Mouse (Mus musculus): Measurements from ENCODE around the gene Lin7a. TPM values are rescaled to one million over a fixed set of nuclear protein-coding genes. Genes with fewer than 3 reads are reported as not detected.

Gene Lin7a
- total RNA-seq (2021), result 10 to 100 TPM; 44.8 to 45.7 TPM
- long read RNA-seq, experiment 1, partial matches to known transcripts, result 1 of 9 reads
- long read RNA-seq, experiment 1, other reads (novel, unspliced or antisense), result 4 of 9 reads
- long read RNA-seq, experiment 2, partial matches to known transcripts, result 0 of 14 reads
- long read RNA-seq, experiment 2, other reads (novel, unspliced or antisense), result 9 of 14 reads

- peak in 1 of 2 experiments; percentile 28 for DNase-seq (ENCODE audit: low spot score in 2 of 2)
These were observed at the start of gene Lin7a for GRCm38 (mm10) chr10:107271321-107272130. TSS of gene Lin7a (plus strand) at chr10:107271686.

GRCm38 (mm10) chr10:107221726-107222125 is 49.8 kb upstream of the Lin7a start:
- no peak for DNase-seq (ENCODE audit: low spot score in 2 of 2)

- DNase-seq (ENCODE audit: low spot score in 2 of 2), result no peak
These were observed 48.9 kb upstream of the Lin7a start for GRCm38 (mm10) chr10:107222406-107223185.

GRCm38 (mm10) chr10:107223186-107223440 is 48.4 kb upstream of the Lin7a start:
- DNase-seq (ENCODE audit: low spot score in 2 of 2), result no peak

GRCm38 (mm10) chr10:107223821-107224220 is 47.7 kb upstream of the Lin7a start:
- no peak for DNase-seq (ENCODE audit: low spot score in 2 of 2)

- DNase-seq (ENCODE audit: low spot score in 2 of 2), result no peak
These were observed 46.7 kb upstream of the Lin7a start for GRCm38 (mm10) chr10:107224596-107225330.

- DNase-seq (ENCODE audit: low spot score in 2 of 2), result no peak
These were observed 46.1 kb upstream of the Lin7a start for GRCm38 (mm10) chr10:107225331-107225835.

- no peak for DNase-seq (ENCODE audit: low spot score in 2 of 2)
These were observed 45.6 kb upstream of the Lin7a start for GRCm38 (mm10) chr10:107225871-107226270.

GRCm38 (mm10) chr10:107227901-107228300 is 43.6 kb upstream of the Lin7a start:
- no peak for DNase-seq (ENCODE audit: low spot score in 2 of 2)

- DNase-seq (ENCODE audit: low spot score in 2 of 2), result no peak
These were observed 42.7 kb upstream of the Lin7a start for GRCm38 (mm10) chr10:107228776-107229175.

GRCm38 (mm10) chr10:107229416-107229815 is 42.1 kb upstream of the Lin7a start:
- no peak for DNase-seq (ENCODE audit: low spot score in 2 of 2)

- no peak for DNase-seq (ENCODE audit: low spot score in 2 of 2)
These were observed 41.2 kb upstream of the Lin7a start for GRCm38 (mm10) chr10:107230081-107230850.

- DNase-seq (ENCODE audit: low spot score in 2 of 2), result no peak
These were observed 40.7 kb upstream of the Lin7a start for GRCm38 (mm10) chr10:107230851-107231130.

GRCm38 (mm10) chr10:107231421-107232010 is 40.0 kb upstream of the Lin7a start:
- DNase-seq (ENCODE audit: low spot score in 2 of 2), result no peak

GRCm38 (mm10) chr10:107232491-107233110 is 38.9 kb upstream of the Lin7a start:
- no peak for DNase-seq (ENCODE audit: low spot score in 2 of 2)

GRCm38 (mm10) chr10:107233221-107233620 is 38.3 kb upstream of the Lin7a start:
- DNase-seq (ENCODE audit: low spot score in 2 of 2), result no peak

- no peak for DNase-seq (ENCODE audit: low spot score in 2 of 2)
These were observed 37.7 kb upstream of the Lin7a start for GRCm38 (mm10) chr10:107233825-107234224.

GRCm38 (mm10) chr10:107234421-107235400 is 36.8 kb upstream of the Lin7a start:
- DNase-seq (ENCODE audit: low spot score in 2 of 2), result no peak

GRCm38 (mm10) chr10:107235496-107235895 is 36.0 kb upstream of the Lin7a start:
- no peak for DNase-seq (ENCODE audit: low spot score in 2 of 2)

All from layer of hippocampus, postnatal 14 days (tissue).